In genomic region chr8:79692531-79692930, GRCm38 (mm10) we compare ENCODE assay signal across 14 mouse cellular contexts.
"Had no signal": no experiment of that assay in that cellular context is flagged by ENCODE, and none has a peak within 500 bp of the region (broad histone marks: within the 10 kb centered on the region; RNA-seq: fewer than 3 reads in every experiment).

No protein-coding gene starts in this region.

- H3K4me3 ChIP-seq: midbrain, embryonic 10.5 days; midbrain, embryonic 13.5 days; midbrain, embryonic 15.5 days; neural tube, embryonic 12.5 days; stomach, embryonic 15.5 days had no signal

- H3K27me3 ChIP-seq: midbrain, embryonic 13.5 days; midbrain, embryonic 15.5 days; neural tube, embryonic 12.5 days; stomach, embryonic 15.5 days had no signal

- H3K27ac ChIP-seq: midbrain, embryonic 10.5 days; midbrain, embryonic 13.5 days; midbrain, embryonic 15.5 days; neural tube, embryonic 12.5 days; stomach, embryonic 15.5 days; stomach, postnatal 0 days had no signal

- H3K9ac ChIP-seq: lung, embryonic 14.5 days; midbrain, embryonic 13.5 days; midbrain, embryonic 15.5 days; neural tube, embryonic 12.5 days; stomach, embryonic 15.5 days had no signal

- DNase-seq: lung, adult 18-20 months; lung, embryonic 14.5 days; lung, postnatal 10 days; lung, postnatal 4 days; right cerebral cortex, postnatal 14 days; thymus, adult 2 months; thymus, postnatal 25 days; thymus, postnatal 4 days had no signal

- H3K4me1 ChIP-seq: midbrain, embryonic 10.5 days; midbrain, embryonic 13.5 days; midbrain, embryonic 15.5 days; neural tube, embryonic 12.5 days; stomach, embryonic 15.5 days had no signal

- H3K9me3 ChIP-seq: midbrain, embryonic 10.5 days; midbrain, embryonic 13.5 days; midbrain, embryonic 15.5 days; neural tube, embryonic 12.5 days; stomach, embryonic 15.5 days had no signal

- ATAC-seq: midbrain, embryonic 13.5 days; midbrain, embryonic 15.5 days had no signal

- H3K4me2 ChIP-seq: lung, embryonic 14.5 days; midbrain, embryonic 13.5 days; midbrain, embryonic 15.5 days; neural tube, embryonic 12.5 days; stomach, embryonic 15.5 days had no signal
